ENCODE assay signal across 7 mouse cellular contexts in the genomic region with DNA sequence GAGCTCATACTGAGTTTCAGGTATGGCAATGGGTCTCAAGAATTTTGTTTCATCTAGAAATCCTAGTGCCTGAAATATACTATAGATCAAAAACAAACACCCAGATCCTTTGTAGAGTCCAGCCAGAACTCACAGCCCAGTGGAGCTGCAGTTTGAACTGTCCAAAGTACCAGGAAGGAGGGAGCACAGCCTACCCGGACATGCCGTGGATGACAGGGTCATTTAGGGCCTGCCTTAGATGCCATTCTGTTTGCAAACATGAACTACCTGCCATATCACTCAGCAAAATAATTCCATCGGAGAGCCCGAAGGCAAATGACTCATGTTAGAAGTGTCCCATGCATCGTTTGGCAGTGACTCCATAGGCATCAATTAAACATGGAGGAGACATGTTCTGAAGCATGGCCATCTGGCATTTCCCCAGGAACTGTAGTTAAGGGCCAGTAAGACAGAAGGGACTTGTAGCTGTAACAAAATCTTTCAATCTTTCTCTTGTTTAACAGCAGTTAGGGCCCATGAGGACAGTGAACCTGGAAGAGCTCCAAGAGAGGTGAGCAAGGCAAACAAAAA. TPM values are rescaled to one million over a fixed set of nuclear protein-coding genes. Genes with fewer than 3 reads are reported as not detected.
DNase-seq lines count a peak whose midpoint lies in the region; ATAC-seq lines count a peak whose summit lies in the region.

No protein-coding gene starts in this region.

- H3K4me1 ChIP-seq in midbrain, embryonic 13.5 days (replicated peaks): peaks cover 27% of the 10 kb centered on the region
- peaks cover 19% of the 10 kb centered on the region for H3K4me1 ChIP-seq in midbrain, embryonic 10.5 days
- peaks cover 16% of the 10 kb centered on the region for H3K4me1 ChIP-seq in neural tube, embryonic 15.5 days

- H3K9ac ChIP-seq in midbrain, embryonic 13.5 days (replicated peaks): 0 out of 2 replicates have a peak overlapping the region, but pooled peaks have one; percentile 10
- 0 out of 2 replicates have a peak overlapping the region, but pooled peaks have one; percentile 66 for H3K9ac ChIP-seq in neural tube, embryonic 15.5 days (replicated peaks)

- H3K36me3 ChIP-seq in midbrain, embryonic 13.5 days: no peaks in the 10 kb centered on the region
- no peaks in the 10 kb centered on the region for H3K36me3 ChIP-seq in midbrain, embryonic 10.5 days
- no peaks in the 10 kb centered on the region for H3K36me3 ChIP-seq in neural tube, embryonic 15.5 days

- no peak for ATAC-seq in midbrain, embryonic 13.5 days
- ATAC-seq in neural tube, embryonic 15.5 days (ENCODE audit: low FRiP score): no peak

- no peaks in the 10 kb centered on the region for H3K9me3 ChIP-seq in midbrain, embryonic 13.5 days
- H3K9me3 ChIP-seq in midbrain, embryonic 10.5 days (replicated peaks): no peaks in the 10 kb centered on the region
- no peaks in the 10 kb centered on the region for H3K9me3 ChIP-seq in neural tube, embryonic 15.5 days (replicated peaks)

- no peaks in the 10 kb centered on the region for H3K27me3 ChIP-seq in midbrain, embryonic 13.5 days
- H3K27me3 ChIP-seq in midbrain, embryonic 10.5 days (ENCODE audit: low read depth, poor library complexity, severe bottlenecking): peaks cover 8% of the 10 kb centered on the region
- H3K27me3 ChIP-seq in neural tube, embryonic 15.5 days (replicated peaks): no peaks in the 10 kb centered on the region

- H3K27ac ChIP-seq in midbrain, embryonic 13.5 days: no peak overlapping the region
- H3K27ac ChIP-seq in midbrain, embryonic 10.5 days (replicated peaks): no peak overlapping the region
- no peak overlapping the region for H3K27ac ChIP-seq in neural tube, embryonic 15.5 days (replicated peaks)

- WGBS in midbrain, embryonic 13.5 days: 82% methylated on average over 5 of the region's 5 CpGs
- WGBS in midbrain, embryonic 10.5 days: 89% methylated on average over 5 of the region's 5 CpGs
- WGBS in neural tube, embryonic 15.5 days: 67% methylated on average over 5 of the region's 5 CpGs

- no peak overlapping the region for H3K4me3 ChIP-seq in midbrain, embryonic 13.5 days (replicated peaks)
- no peak overlapping the region for H3K4me3 ChIP-seq in midbrain, embryonic 10.5 days
- H3K4me3 ChIP-seq in neural tube, embryonic 15.5 days (replicated peaks): peak overlapping the region; percentile 74

- peak overlapping the region; percentile 85 for H3K4me2 ChIP-seq in midbrain, embryonic 13.5 days (replicated peaks)
- H3K4me2 ChIP-seq in neural tube, embryonic 15.5 days: peak overlapping the region; percentile 82

- DNase-seq in midbrain, embryonic 10.5 days (ENCODE audit: low spot score): no peak
- peak; percentile 23 to 58 for DNase-seq in cerebellum, postnatal 36 days
- peak; percentile 5 to 38 for DNase-seq in kidney, postnatal 25 days
- no peak for DNase-seq in embryo, embryonic 9.5 days (ENCODE audit: extremely low spot score)
- no peak for DNase-seq in yolk sac, embryonic 10.5 days (ENCODE audit: low spot score)

RNA-seq across cellular contexts. Expression of a gene that starts 1.9 kb away (rescaled TPM):
- polyA plus RNA-seq in midbrain, embryonic 13.5 days (2015; fragmentation: Nextera tagmentation; extraction: Ambion mirVana): 6.7 and 7.3 TPM in 2 replicates
- polyA plus RNA-seq in midbrain, embryonic 10.5 days (2016; fragmentation: Nextera tagmentation; extraction: Ambion mirVana): 2.0 and 3.9 TPM in 2 replicates
- polyA plus RNA-seq in neural tube, embryonic 15.5 days (2015; fragmentation: Nextera tagmentation; extraction: Ambion mirVana): 14.9 and 15.8 TPM in 2 replicates

RNA-seq across cellular contexts. Expression of a gene that starts 54.7 kb away (rescaled TPM):
- polyA plus RNA-seq in midbrain, embryonic 13.5 days (2015; fragmentation: Nextera tagmentation; extraction: Ambion mirVana): 12.1 and 12.2 TPM in 2 replicates
- 31.4 and 33.4 TPM in 2 replicates for polyA plus RNA-seq in midbrain, embryonic 10.5 days (2016; fragmentation: Nextera tagmentation; extraction: Ambion mirVana)
- polyA plus RNA-seq in neural tube, embryonic 15.5 days (2015; fragmentation: Nextera tagmentation; extraction: Ambion mirVana): 7.2 and 11.2 TPM in 2 replicates

Comparison
In these comparisons a context has a peak if more than half of its experiments do, and no peak if none do; other contexts are left out.
1. DNase-seq: peak in cerebellum, postnatal 36 days (2 of 2) and kidney, postnatal 25 days (2 of 2); none in midbrain, embryonic 10.5 days (single experiment), embryo, embryonic 9.5 days (single experiment) and yolk sac, embryonic 10.5 days (single experiment).